Mouse (Mus musculus) lung, embryonic 14.5 days (tissue): Measurements from ENCODE around the gene Grin2c. TPM values are rescaled to one million over a fixed set of nuclear protein-coding genes. Genes with fewer than 3 reads are reported as not detected.

Source experiments
- ATAC-seq: fragments of 200-750 bp; cut with Nextera tagmentation; 2 replicates; pipeline ENCODE4 v1.8.0; 2017; ENCODE audit warnings: mild to moderate bottlenecking, moderate TSS enrichment, moderate library complexity; ENCODE audit not compliant: insufficient read depth
- DNase-seq: peaks from one replicate; pipeline ENCODE4 v3.0.0-alpha.2; 2015
- H3K27ac ChIP-seq: fragments of 300-500 bp; sonication (generic); 2 replicates; pipeline ENCODE4 v1.5.1; 2014; ENCODE audit warnings: low read depth, mild to moderate bottlenecking, moderate library complexity
- H3K27me3 ChIP-seq: fragments of 300-500 bp; sonication (generic); 2 replicates; pipeline ENCODE4 v1.6.1; 2014; ENCODE audit warnings: low read length, control low read depth; ENCODE audit not compliant: insufficient read depth
- H3K36me3 ChIP-seq: fragments of 300-500 bp; sonication (generic); 2 replicates; pipeline ENCODE4 v1.6.1; 2014; ENCODE audit warnings: control low read depth; ENCODE audit not compliant: insufficient read depth
- H3K4me1 ChIP-seq: fragments of 300-500 bp; sonication (generic); 2 replicates; pipeline ENCODE4 v1.6.1; 2014; ENCODE audit warnings: antibody characterized with exemption, control low read depth; ENCODE audit not compliant: insufficient read depth
- H3K4me2 ChIP-seq: fragments of 300-500 bp; sonication (generic); 2 replicates; pipeline ENCODE4 v1.6.1; 2014; ENCODE audit warnings: mild to moderate bottlenecking
- H3K4me3 ChIP-seq: fragments of 300-500 bp; sonication (generic); 2 replicates; pipeline ENCODE4 v1.5.1; 2014; ENCODE audit warnings: low read depth, low read length
- H3K9ac ChIP-seq: fragments of 300-500 bp; sonication (generic); 2 replicates; pipeline ENCODE4 v1.6.1; 2014
- H3K9me3 ChIP-seq: fragments of 300-500 bp; sonication (generic); 2 replicates; pipeline ENCODE4 v1.6.1; 2016; ENCODE audit warnings: low read depth, low read length, control low read depth
- CTCF ChIP-seq: IDR thresholded peaks from 2 replicates; pipeline ENCODE4 v1.5.1; 2016; ENCODE audit warnings: antibody characterized with exemption, low read depth
- WGBS: fragments of 180-500 bp; shearing (Covaris S2); extraction: QIAGEN DNeasy Blood & Tissue Kit; methylation state at CpG from one replicate; pipeline ENCODE4 v1.1.7; 2014; 5-methylcytosine and 5-hydroxymethylcytosine counted together
- polyA plus RNA-seq: library from polyadenylated mRNA; unstranded; fragments of >200 nt; fragmentation: Nextera tagmentation; extraction: Ambion mirVana; gene quantifications from 2 replicates; pipeline ENCODE4 v1.2.1, GENCODE M21; 2014

The Grin2c gene
- polyA plus RNA-seq, 1 experiment from 2014 or later = not detected

DNA sequence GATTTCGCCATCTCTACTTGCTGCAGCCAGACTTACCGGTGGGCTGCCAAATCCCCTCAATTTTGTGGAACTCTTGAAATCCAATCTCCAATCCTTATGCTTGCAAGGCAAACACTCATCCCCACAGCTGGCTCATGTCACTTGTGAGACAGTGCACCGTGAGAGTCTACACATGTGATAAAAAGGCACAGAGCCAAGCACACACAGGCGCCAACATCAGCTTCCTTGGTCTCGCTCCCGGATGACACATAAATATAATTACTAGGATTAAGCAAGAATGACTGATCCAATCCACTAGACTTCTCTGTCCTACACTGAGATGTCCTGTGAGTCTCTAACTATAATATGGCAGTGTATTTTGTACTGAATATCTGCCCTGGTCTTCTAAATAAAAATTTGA is 23.9 kb upstream of the Grin2c start:
- no peaks in the 10 kb centered on the region for H3K9me3 ChIP-seq
- H3K27ac ChIP-seq = no peak overlapping the region
- no peak overlapping the region for H3K4me3 ChIP-seq
- 33% methylated on average over 6 of the region's 6 CpGs for WGBS
- TF ChIP-seq CTCF = no peak
- ATAC-seq = peak; percentile 88
- no peaks in the 10 kb centered on the region for H3K36me3 ChIP-seq
- DNase-seq = peak; percentile 97
- H3K27me3 ChIP-seq = no peaks in the 10 kb centered on the region
- H3K4me2 ChIP-seq = no peak overlapping the region
- H3K9ac ChIP-seq = no peak overlapping the region
- peaks cover 9% of the 10 kb centered on the region for H3K4me1 ChIP-seq

- Histone ChIP-seq H3K9ac (no peak overlapping the region), H3K4me2 (no peak overlapping the region), H3K36me3 (no peaks in the 10 kb centered on the region), H3K27ac (peak overlapping the region; percentile 46; the same call in 1 of the 2 replicates), H3K4me3 (no peak overlapping the region), H3K9me3 (no peaks in the 10 kb centered on the region), H3K27me3 (no peaks in the 10 kb centered on the region), H3K4me1 (peaks cover 9% of the 10 kb centered on the region)
- 83% methylated on average over 1 of the region's 1 CpGs for WGBS
- no peak for TF ChIP-seq CTCF
- ATAC-seq (no peak), DNase-seq (peak; percentile 4)
Measured at GRCm38 (mm10) chr11:115290314-115290713, 23.3 kb upstream of the Grin2c start.

DNA sequence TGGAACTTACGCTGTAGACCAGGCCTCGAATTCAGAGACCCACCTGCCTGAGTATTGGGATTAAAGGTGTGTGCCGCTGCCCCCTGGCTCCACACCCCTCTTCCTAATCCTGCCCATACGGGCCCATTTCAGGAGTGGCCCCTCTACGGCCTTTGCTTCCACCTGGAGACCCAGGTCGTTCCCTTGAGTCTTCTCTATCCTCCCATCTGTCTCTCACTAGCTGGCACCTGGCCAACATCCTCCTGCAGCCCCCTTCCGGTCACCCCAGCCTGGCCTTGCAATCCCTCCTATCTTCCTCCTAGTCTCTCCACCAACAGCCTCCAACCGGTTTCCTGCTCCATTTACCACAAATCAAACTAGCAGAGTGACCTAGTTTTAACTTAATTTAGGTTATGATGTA is 22.8 kb upstream of the Grin2c start:
- Histone ChIP-seq H3K27me3 (no peaks in the 10 kb centered on the region), H3K4me3 (no peak overlapping the region), H3K27ac (no peak overlapping the region)

GRCm38 (mm10) chr11:115288305-115288704 is 21.3 kb upstream of the Grin2c start:
- no peaks in the 10 kb centered on the region for H3K27me3 ChIP-seq
- H3K27ac ChIP-seq = no peak overlapping the region
- H3K4me1 ChIP-seq = peaks cover 9% of the 10 kb centered on the region
- H3K9ac ChIP-seq = no peak overlapping the region
- H3K4me3 ChIP-seq = no peak overlapping the region
- no peak for TF ChIP-seq CTCF
- H3K4me2 ChIP-seq = no peak overlapping the region
- H3K36me3 ChIP-seq = no peaks in the 10 kb centered on the region
- H3K9me3 ChIP-seq = no peaks in the 10 kb centered on the region
- no peak for DNase-seq
- no peak for ATAC-seq
- WGBS = 79% methylated on average over 2 of the region's 2 CpGs

More for the DNA sequence above, 22.8 kb upstream of the Grin2c start:
- ATAC-seq (no peak), DNase-seq (no peak)
- 72% methylated on average over 8 of the region's 8 CpGs for WGBS
- no peak overlapping the region for H3K4me2 ChIP-seq
- H3K9ac ChIP-seq = no peak overlapping the region
- H3K4me1 ChIP-seq = peaks cover 9% of the 10 kb centered on the region
- no peak for TF ChIP-seq CTCF
- H3K36me3 ChIP-seq = no peaks in the 10 kb centered on the region
- no peaks in the 10 kb centered on the region for H3K9me3 ChIP-seq

- DNase-seq = peak; percentile 39
- no peak overlapping the region for H3K4me3 ChIP-seq
- WGBS = 88% methylated on average over 5 of the region's 5 CpGs
- no peak for TF ChIP-seq CTCF
- H3K4me2 ChIP-seq = no peak overlapping the region
- no peak overlapping the region for H3K9ac ChIP-seq
- H3K27me3 ChIP-seq = no peaks in the 10 kb centered on the region
- no peaks in the 10 kb centered on the region for H3K36me3 ChIP-seq
- H3K9me3 ChIP-seq = no peaks in the 10 kb centered on the region
- H3K27ac ChIP-seq = no peak overlapping the region
- no peak for ATAC-seq
- H3K4me1 ChIP-seq = peaks cover 5% of the 10 kb centered on the region; the same call in 1 of the 2 replicates
Measured at GRCm38 (mm10) chr11:115287386-115287785, 20.3 kb upstream of the Grin2c start.

- Histone ChIP-seq H3K9ac (no peak overlapping the region), H3K4me3 (no peak overlapping the region), H3K27ac (no peak overlapping the region), H3K4me2 (no peak overlapping the region), H3K36me3 (no peaks in the 10 kb centered on the region), H3K27me3 (no peaks in the 10 kb centered on the region), H3K9me3 (no peaks in the 10 kb centered on the region), H3K4me1 (peaks cover 3% of the 10 kb centered on the region; the same call in 1 of the 2 replicates)
- TF ChIP-seq CTCF = no peak
- 70% methylated on average over 19 of the region's 19 CpGs for WGBS
- no peak for ATAC-seq
- no peak for DNase-seq
Measured at GRCm38 (mm10) chr11:115286201-115286993, 19.4 kb upstream of the Grin2c start.

DNA sequence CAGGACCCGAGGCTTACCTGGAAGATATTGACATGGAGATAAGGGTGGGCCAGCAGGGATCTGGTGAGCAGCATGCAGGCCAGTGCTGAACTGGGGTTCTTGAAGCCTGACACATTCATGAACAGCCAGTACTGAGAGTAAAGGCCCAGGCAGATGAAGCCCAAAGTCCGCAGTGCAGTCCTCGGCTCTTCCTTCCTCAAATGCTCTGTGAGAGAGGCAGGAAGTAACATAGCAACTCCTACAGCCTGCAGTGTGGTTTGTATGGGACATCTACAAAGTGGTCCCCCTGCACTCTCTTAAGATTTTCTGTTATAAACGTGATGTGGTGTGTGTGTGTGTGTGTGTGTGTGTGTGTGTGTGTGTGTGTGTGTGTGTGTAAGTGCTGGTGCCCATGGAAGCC is 18.2 kb upstream of the Grin2c start:
- no peaks in the 10 kb centered on the region for H3K9me3 ChIP-seq
- H3K4me2 ChIP-seq = no peak overlapping the region
- no peak for TF ChIP-seq CTCF
- H3K4me3 ChIP-seq = no peak overlapping the region
- no peaks in the 10 kb centered on the region for H3K27me3 ChIP-seq
- DNase-seq = no peak
- no peaks in the 10 kb centered on the region for H3K4me1 ChIP-seq
- no peak overlapping the region for H3K9ac ChIP-seq
- no peak overlapping the region for H3K27ac ChIP-seq
- WGBS = 46% methylated on average over 4 of the region's 4 CpGs
- ATAC-seq = no peak
- no peaks in the 10 kb centered on the region for H3K36me3 ChIP-seq
